Mouse (Mus musculus): ENCODE results near the gene Adad2. TPM values are rescaled to one million over a fixed set of nuclear protein-coding genes. Genes with fewer than 3 reads are reported as not detected.

Gene Adad2
- polyA plus RNA-seq, 1 experiment from 2014 or later, result not detected

DNA sequence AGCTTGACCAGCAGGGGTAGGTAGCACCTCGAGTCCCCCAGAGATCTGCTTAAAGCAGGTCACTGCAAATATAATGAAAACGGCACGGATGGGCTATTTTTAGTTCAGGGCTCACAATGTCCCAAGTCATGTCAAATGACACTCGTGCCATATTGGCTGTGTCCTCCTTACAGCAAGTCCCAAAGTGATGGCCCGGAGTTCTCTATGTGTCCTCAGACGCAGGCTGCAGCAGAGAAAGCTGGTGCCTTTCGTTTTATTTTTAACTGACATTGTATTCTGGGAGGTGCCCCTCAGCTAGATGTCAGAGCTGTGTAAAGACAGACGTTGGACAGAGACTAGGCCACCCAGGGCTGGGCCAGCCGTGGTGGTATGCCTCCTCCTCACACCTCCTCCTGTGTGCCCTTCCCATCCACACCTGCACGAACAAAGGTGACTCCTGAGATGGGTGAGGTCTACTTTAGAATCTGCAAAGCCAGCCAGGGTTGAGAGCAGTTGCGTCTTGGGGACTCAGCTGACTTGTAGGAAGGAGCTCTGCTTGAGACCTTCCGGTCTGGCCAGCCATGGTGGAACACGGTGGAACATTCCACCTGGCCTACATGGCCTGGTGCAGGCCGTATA, 8.4 kb downstream of the Adad2 start:
- Histone ChIP-seq H3K4me3 (replicated peaks; ENCODE audit: low read length) (no peak overlapping the region), H3K36me3 (ENCODE audit: control insufficient read depth, insufficient read depth) (no peaks in the 10 kb centered on the region), H3K4me2 (ENCODE audit: low read length) (no peak overlapping the region), H3K27me3 (replicated peaks; ENCODE audit: control insufficient read depth, insufficient read depth, low read length) (no peaks in the 10 kb centered on the region), H3K27ac (ENCODE audit: low read length) (no peak overlapping the region), H3K9me3 (ENCODE audit: control insufficient read depth, low read length) (no peaks in the 10 kb centered on the region), H3K4me1 (replicated peaks; ENCODE audit: control insufficient read depth, insufficient read depth, low read length) (no peaks in the 10 kb centered on the region), H3K9ac (replicated peaks; ENCODE audit: low read depth, low read length) (no peak overlapping the region)
- WGBS, result 90% methylated on average over 14 of the region's 14 CpGs
- no peak for ATAC-seq

GRCm38 (mm10) chr8:119622555-119622954, 10.0 kb downstream of the Adad2 start:
- Histone ChIP-seq H3K27ac (ENCODE audit: low read length) (no peak overlapping the region), H3K27me3 (replicated peaks; ENCODE audit: control insufficient read depth, insufficient read depth, low read length) (no peaks in the 10 kb centered on the region), H3K9ac (replicated peaks; ENCODE audit: low read depth, low read length) (no peak overlapping the region), H3K4me1 (replicated peaks; ENCODE audit: control insufficient read depth, insufficient read depth, low read length) (no peaks in the 10 kb centered on the region), H3K9me3 (ENCODE audit: control insufficient read depth, low read length) (no peaks in the 10 kb centered on the region), H3K4me3 (replicated peaks; ENCODE audit: low read length) (no peak overlapping the region), H3K36me3 (ENCODE audit: control insufficient read depth, insufficient read depth) (no peaks in the 10 kb centered on the region), H3K4me2 (ENCODE audit: low read length) (no peak overlapping the region)
- whole genome bisulfite sequencing, result 58% methylated on average over 4 of the region's 4 CpGs
- ATAC-seq, result no peak

GRCm38 (mm10) chr8:119623061-119623460, 10.5 kb downstream of the Adad2 start:
- Histone ChIP-seq H3K36me3 (ENCODE audit: control insufficient read depth, insufficient read depth) (no peaks in the 10 kb centered on the region), H3K27me3 (replicated peaks; ENCODE audit: control insufficient read depth, insufficient read depth, low read length) (no peaks in the 10 kb centered on the region), H3K4me3 (replicated peaks; ENCODE audit: low read length) (no peak overlapping the region), H3K9me3 (ENCODE audit: control insufficient read depth, low read length) (no peaks in the 10 kb centered on the region), H3K4me1 (replicated peaks; ENCODE audit: control insufficient read depth, insufficient read depth, low read length) (no peaks in the 10 kb centered on the region), H3K9ac (replicated peaks; ENCODE audit: low read depth, low read length) (no peak overlapping the region), H3K27ac (ENCODE audit: low read length) (no peak overlapping the region), H3K4me2 (ENCODE audit: low read length) (no peak overlapping the region)
- ATAC-seq, result no peak
- WGBS, result 91% methylated on average over 8 of the region's 8 CpGs

GRCm38 (mm10) chr8:119623744-119624143, 11.2 kb downstream of the Adad2 start:
- H3K9me3 ChIP-seq (ENCODE audit: control insufficient read depth, low read length), result no peaks in the 10 kb centered on the region
- WGBS, result 87% methylated on average over 1 of the region's 1 CpGs
- no peak overlapping the region for H3K27ac ChIP-seq (ENCODE audit: low read length)

GRCm38 (mm10) chr8:119624916-119625315, 12.4 kb downstream of the Adad2 start:
- Histone ChIP-seq H3K4me3 (replicated peaks; ENCODE audit: low read length) (no peak overlapping the region), H3K9ac (replicated peaks; ENCODE audit: low read depth, low read length) (no peak overlapping the region), H3K9me3 (ENCODE audit: control insufficient read depth, low read length) (no peaks in the 10 kb centered on the region), H3K27me3 (replicated peaks; ENCODE audit: control insufficient read depth, insufficient read depth, low read length) (no peaks in the 10 kb centered on the region), H3K27ac (ENCODE audit: low read length) (no peak overlapping the region), H3K4me1 (replicated peaks; ENCODE audit: control insufficient read depth, insufficient read depth, low read length) (no peaks in the 10 kb centered on the region), H3K36me3 (ENCODE audit: control insufficient read depth, insufficient read depth) (no peaks in the 10 kb centered on the region), H3K4me2 (ENCODE audit: low read length) (no peak overlapping the region)
- ATAC-seq, result no peak
- WGBS, result 93% methylated on average over 7 of the region's 7 CpGs

More at GRCm38 (mm10) chr8:119623744-119624143, 11.2 kb downstream of the Adad2 start:
- H3K36me3 ChIP-seq (ENCODE audit: control insufficient read depth, insufficient read depth), result no peaks in the 10 kb centered on the region
- H3K9ac ChIP-seq (replicated peaks; ENCODE audit: low read depth, low read length), result no peak overlapping the region
- no peak overlapping the region for H3K4me2 ChIP-seq (ENCODE audit: low read length)
- no peak for ATAC-seq
- no peaks in the 10 kb centered on the region for H3K4me1 ChIP-seq (replicated peaks; ENCODE audit: control insufficient read depth, insufficient read depth, low read length)
- no peak overlapping the region for H3K4me3 ChIP-seq (replicated peaks; ENCODE audit: low read length)
- H3K27me3 ChIP-seq (replicated peaks; ENCODE audit: control insufficient read depth, insufficient read depth, low read length), result no peaks in the 10 kb centered on the region

GRCm38 (mm10) chr8:119625788-119626187, 13.2 kb downstream of the Adad2 start:
- no peaks in the 10 kb centered on the region for H3K9me3 ChIP-seq (ENCODE audit: control insufficient read depth, low read length)
- no peak overlapping the region for H3K9ac ChIP-seq (replicated peaks; ENCODE audit: low read depth, low read length)
- no peak overlapping the region for H3K27ac ChIP-seq (ENCODE audit: low read length)
- no peaks in the 10 kb centered on the region for H3K36me3 ChIP-seq (ENCODE audit: control insufficient read depth, insufficient read depth)
- H3K4me3 ChIP-seq (replicated peaks; ENCODE audit: low read length), result no peak overlapping the region
- no peaks in the 10 kb centered on the region for H3K4me1 ChIP-seq (replicated peaks; ENCODE audit: control insufficient read depth, insufficient read depth, low read length)
- no peaks in the 10 kb centered on the region for H3K27me3 ChIP-seq (replicated peaks; ENCODE audit: control insufficient read depth, insufficient read depth, low read length)
- WGBS, result 85% methylated on average over 22 of the region's 22 CpGs
- ATAC-seq, result no peak
- no peak overlapping the region for H3K4me2 ChIP-seq (ENCODE audit: low read length)

GRCm38 (mm10) chr8:119627199-119627598, 14.7 kb downstream of the Adad2 start:
- no peak for ATAC-seq
- Histone ChIP-seq H3K36me3 (ENCODE audit: control insufficient read depth, insufficient read depth) (no peaks in the 10 kb centered on the region), H3K4me3 (replicated peaks; ENCODE audit: low read length) (no peak overlapping the region), H3K27ac (ENCODE audit: low read length) (no peak overlapping the region), H3K9me3 (ENCODE audit: control insufficient read depth, low read length) (no peaks in the 10 kb centered on the region), H3K4me1 (replicated peaks; ENCODE audit: control insufficient read depth, insufficient read depth, low read length) (no peaks in the 10 kb centered on the region), H3K9ac (replicated peaks; ENCODE audit: low read depth, low read length) (no peak overlapping the region), H3K27me3 (replicated peaks; ENCODE audit: control insufficient read depth, insufficient read depth, low read length) (no peaks in the 10 kb centered on the region), H3K4me2 (ENCODE audit: low read length) (no peak overlapping the region)
- WGBS, result 83% methylated on average over 7 of the region's 7 CpGs

- 59% methylated on average over 10 of the region's 10 CpGs for WGBS
- Histone ChIP-seq H3K9me3 (ENCODE audit: control insufficient read depth, low read length) (no peaks in the 10 kb centered on the region), H3K4me1 (replicated peaks; ENCODE audit: control insufficient read depth, insufficient read depth, low read length) (no peaks in the 10 kb centered on the region), H3K36me3 (ENCODE audit: control insufficient read depth, insufficient read depth) (no peaks in the 10 kb centered on the region), H3K4me3 (replicated peaks; ENCODE audit: low read length) (no peak overlapping the region), H3K4me2 (ENCODE audit: low read length) (no peak overlapping the region), H3K27ac (ENCODE audit: low read length) (no peak overlapping the region), H3K9ac (replicated peaks; ENCODE audit: low read depth, low read length) (no peak overlapping the region), H3K27me3 (replicated peaks; ENCODE audit: control insufficient read depth, insufficient read depth, low read length) (no peaks in the 10 kb centered on the region)
- no peak for ATAC-seq
These were observed 15.2 kb downstream of the Adad2 start for GRCm38 (mm10) chr8:119627613-119628359.

DNA sequence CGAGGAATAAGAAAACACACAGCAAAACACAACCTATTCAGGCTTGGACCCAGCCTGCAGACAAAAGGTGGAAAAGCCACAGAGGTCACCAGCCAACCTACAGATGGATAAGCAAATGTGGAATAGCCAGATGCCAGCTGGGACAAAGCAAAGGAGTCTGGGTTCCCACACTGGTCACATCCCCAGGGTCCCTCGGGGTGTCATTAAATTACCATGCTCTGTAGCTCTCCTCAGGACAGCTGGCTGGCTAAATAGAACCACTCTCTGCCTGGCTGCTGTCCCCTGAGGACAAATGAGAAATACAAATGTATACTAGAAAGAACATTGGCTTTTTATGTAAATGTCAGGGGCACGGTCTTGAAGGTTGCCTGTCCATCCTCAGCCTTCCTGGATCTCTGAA, 18.3 kb downstream of the Adad2 start:
- Histone ChIP-seq H3K4me3 (replicated peaks; ENCODE audit: low read length) (no peak overlapping the region), H3K4me2 (ENCODE audit: low read length) (no peak overlapping the region), H3K36me3 (ENCODE audit: control insufficient read depth, insufficient read depth) (no peaks in the 10 kb centered on the region), H3K9ac (replicated peaks; ENCODE audit: low read depth, low read length) (no peak overlapping the region), H3K27ac (ENCODE audit: low read length) (no peak overlapping the region), H3K9me3 (ENCODE audit: control insufficient read depth, low read length) (no peaks in the 10 kb centered on the region), H3K4me1 (replicated peaks; ENCODE audit: control insufficient read depth, insufficient read depth, low read length) (peaks cover 2% of the 10 kb centered on the region; the same call in 1 of the 2 replicates), H3K27me3 (replicated peaks; ENCODE audit: control insufficient read depth, insufficient read depth, low read length) (no peaks in the 10 kb centered on the region)
- WGBS, result 59% methylated on average over 3 of the region's 3 CpGs
- no peak for ATAC-seq

Data from forebrain, embryonic 16.5 days (tissue).